Mouse (Mus musculus): ENCODE results near the gene Tm9sf4.
A peak's percentile ranks its signal among the peaks of the same experiment; 100 is the strongest.

Tm9sf4 gene

GRCm38 (mm10) chr2:153214771-153215259 is 53.7 kb downstream of the Tm9sf4 start:
- DNase-seq (ENCODE audit: extremely low spot score, low spot score) = no peak

GRCm38 (mm10) chr2:153215421-153215820 is 54.3 kb downstream of the Tm9sf4 start:
- DNase-seq (ENCODE audit: extremely low spot score, low spot score) = no peak

DNA sequence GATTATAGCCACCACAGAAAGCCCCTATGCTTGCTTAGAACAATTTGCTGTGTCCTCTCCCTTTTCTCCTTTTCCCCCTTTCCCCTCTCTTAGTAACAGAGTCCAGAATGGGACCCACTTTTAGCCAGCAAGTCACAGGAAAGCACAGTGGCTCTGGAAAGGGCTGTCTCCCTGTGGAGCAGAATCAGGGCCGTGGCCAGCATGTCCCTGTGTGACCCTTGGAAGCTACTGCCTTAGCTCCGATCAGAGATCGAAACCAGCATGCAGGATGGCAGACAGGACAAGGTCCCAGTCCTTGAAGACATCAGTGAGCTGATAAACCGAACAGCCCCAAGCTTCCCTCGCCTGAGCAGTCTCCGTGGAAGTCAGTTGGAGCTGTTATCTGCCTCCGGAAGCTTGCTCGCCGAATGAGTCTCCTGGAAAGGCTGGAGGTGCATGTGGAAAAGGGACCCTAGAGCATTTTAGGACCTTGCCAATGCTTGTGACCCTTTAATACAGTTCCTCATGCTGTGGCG is 56.8 kb downstream of the Tm9sf4 start:
- no peak for DNase-seq (ENCODE audit: extremely low spot score, low spot score)

GRCm38 (mm10) chr2:153218516-153218915 is 57.4 kb downstream of the Tm9sf4 start:
- DNase-seq (ENCODE audit: extremely low spot score, low spot score) = no peak

GRCm38 (mm10) chr2:153221620-153222019 is 60.5 kb downstream of the Tm9sf4 start:
- no peak for DNase-seq (ENCODE audit: extremely low spot score, low spot score)

- DNase-seq (ENCODE audit: extremely low spot score, low spot score) = no peak
Measured at GRCm38 (mm10) chr2:153222130-153222529, 61.0 kb downstream of the Tm9sf4 start.

GRCm38 (mm10) chr2:153222566-153222965 is 61.5 kb downstream of the Tm9sf4 start:
- no peak for DNase-seq (ENCODE audit: extremely low spot score, low spot score)

- DNase-seq (ENCODE audit: extremely low spot score, low spot score) = peak; percentile 65
Measured at GRCm38 (mm10) chr2:153224946-153225594, 64.0 kb downstream of the Tm9sf4 start, which contains the start of gene Tspyl3. Tspyl3 (minus strand) TSS chr2:153225441.

DNA sequence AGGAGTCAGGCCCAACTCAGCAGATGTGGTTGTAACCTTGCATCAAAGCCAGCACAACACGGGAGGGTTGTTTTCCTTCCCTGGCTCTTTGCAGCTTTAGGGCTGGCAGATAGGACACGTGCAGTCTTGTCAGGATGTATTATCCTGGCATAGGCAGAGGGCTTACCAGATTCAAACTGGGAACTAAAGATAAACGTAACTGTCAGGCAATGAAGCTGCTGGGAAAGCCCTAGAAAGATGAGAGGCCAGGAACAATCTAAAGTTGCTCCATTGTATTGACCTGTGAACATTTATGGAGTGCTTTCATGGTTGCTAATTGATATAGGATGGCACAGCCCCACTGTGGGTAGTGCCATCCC is 64.5 kb downstream of the Tm9sf4 start:
- DNase-seq (ENCODE audit: extremely low spot score, low spot score) = no peak

DNA sequence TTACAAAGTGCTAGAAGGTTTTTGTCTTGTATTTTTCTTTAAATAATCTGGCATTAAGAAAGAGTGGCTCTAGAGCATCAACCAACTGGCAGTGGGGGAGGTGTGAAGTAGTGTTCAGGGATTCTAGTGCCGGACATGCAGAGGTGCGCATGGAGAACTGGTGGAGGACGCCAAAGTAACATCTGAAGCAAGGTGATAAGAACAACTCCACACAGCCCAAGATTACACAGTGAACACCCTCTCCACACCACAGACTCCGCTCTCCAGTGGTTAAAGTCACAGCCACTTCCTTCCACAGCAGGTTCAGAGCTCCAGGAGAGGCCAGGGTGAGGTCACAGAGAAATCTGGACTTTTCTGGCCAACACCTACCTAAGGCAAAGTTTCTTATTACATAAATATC is 66.9 kb downstream of the Tm9sf4 start:
- no peak for DNase-seq (ENCODE audit: extremely low spot score, low spot score)

- DNase-seq (ENCODE audit: extremely low spot score, low spot score) = no peak
Measured at GRCm38 (mm10) chr2:153228523-153228922, 67.4 kb downstream of the Tm9sf4 start.

- DNase-seq (ENCODE audit: extremely low spot score, low spot score) = no peak
Measured at GRCm38 (mm10) chr2:153237193-153237592, 76.1 kb downstream of the Tm9sf4 start.

GRCm38 (mm10) chr2:153237891-153238290 is 76.8 kb downstream of the Tm9sf4 start:
- DNase-seq (ENCODE audit: extremely low spot score, low spot score) = no peak

DNA sequence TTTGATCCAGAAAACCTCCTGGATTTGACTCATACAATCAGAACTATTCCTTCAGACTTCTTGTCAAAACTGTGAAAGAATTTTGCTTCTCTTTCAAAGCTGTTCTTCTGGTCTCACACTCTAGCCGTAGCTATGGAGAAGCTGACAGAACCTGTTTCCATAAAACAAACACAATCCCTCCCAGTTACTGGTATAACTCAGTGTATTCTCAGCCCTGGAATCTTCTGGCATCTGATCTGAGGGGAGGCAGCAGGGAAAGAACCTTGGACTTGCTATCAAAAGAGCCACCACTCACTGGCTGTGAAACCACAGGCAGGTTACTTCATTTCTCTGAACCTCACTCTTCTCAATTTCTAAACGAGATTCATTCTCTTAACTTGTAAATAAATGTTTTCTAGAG is 77.3 kb downstream of the Tm9sf4 start:
- no peak for DNase-seq (ENCODE audit: extremely low spot score, low spot score)

GRCm38 (mm10) chr2:153239021-153239859 is 78.1 kb downstream of the Tm9sf4 start:
- DNase-seq (ENCODE audit: extremely low spot score, low spot score) = no peak

GRCm38 (mm10) chr2:153239860-153240480 is 78.9 kb downstream of the Tm9sf4 start:
- peak; percentile 43 for DNase-seq (ENCODE audit: extremely low spot score, low spot score)

DNA sequence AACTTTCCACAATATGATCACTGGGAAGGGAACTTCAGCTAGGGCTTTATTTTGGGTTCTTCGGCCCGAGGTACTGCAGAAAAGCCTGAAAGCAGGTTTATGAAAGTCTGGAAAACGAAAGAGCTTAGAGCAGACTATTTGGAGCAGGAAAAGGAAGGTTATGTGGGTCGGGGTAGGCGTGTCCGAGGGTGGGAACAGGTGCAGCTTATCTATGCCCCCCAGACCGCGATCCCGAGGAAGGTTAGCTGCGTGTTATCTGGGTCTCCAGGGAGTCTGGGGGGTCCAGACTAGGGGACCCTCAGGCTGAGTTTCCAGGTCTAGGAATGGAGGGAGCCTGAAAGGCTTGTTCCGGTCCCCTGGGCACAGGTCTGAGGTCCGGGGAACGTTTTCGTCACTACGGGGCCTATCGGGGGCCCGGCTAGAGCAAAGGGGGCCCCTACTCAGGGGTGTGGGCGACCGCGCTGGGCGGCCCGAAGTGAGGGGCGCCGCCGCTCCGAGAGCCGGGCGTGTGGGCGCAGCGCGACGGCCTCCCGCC is 79.7 kb downstream of the Tm9sf4 start:
- DNase-seq (ENCODE audit: extremely low spot score, low spot score) = no peak

DNA sequence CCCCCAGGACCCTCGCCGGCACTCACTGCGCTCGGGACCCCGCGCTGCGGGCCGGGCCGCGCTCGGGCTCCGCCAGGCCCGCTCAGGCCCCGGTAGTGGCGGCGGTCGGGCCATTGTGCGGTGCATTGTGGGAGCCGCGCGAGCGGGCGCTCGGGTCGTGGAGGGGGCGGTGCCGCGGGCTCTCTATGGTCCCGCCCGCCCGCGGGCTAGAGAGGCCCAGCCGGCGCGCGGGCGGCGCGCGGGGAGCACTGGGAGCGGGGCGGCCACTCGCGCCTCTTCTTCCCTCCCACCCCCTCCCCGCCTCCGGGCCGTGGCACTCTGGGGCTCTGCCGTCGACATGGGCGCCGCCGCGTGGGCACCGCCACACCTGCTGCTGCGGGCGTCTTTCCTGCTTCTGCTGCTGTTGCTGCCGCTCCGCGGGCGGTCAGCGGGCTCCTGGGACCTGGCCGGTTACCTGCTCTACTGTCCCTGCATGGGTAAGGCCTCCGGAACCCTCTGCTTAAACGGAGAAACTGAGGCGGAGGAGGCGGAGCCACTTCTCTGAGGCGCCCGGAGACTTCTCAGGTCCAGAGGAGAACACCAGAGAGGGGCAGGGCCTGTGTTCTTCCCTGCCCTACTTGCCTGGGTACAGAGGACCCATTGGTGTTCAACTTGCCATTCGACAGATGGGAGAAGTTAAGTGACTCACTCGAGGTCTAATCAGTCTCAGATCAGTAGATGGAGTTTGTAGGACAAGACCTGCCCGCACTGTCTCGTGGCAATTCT is 80.3 kb downstream of the Tm9sf4 start, which contains the start of the genes Plagl2 and Pofut1:
Gene Plagl2 (minus strand): TSS at position 177 of the 765 bp plus-strand sequence.
Gene Pofut1 (plus strand): TSS at position 284 of the 765 bp plus-strand sequence.
- DNase-seq (ENCODE audit: extremely low spot score, low spot score) = peak; percentile 89

- DNase-seq (ENCODE audit: extremely low spot score, low spot score) = no peak
Measured at GRCm38 (mm10) chr2:153242156-153242555, 81.1 kb downstream of the Tm9sf4 start.

GRCm38 (mm10) chr2:153249751-153250150 is 88.6 kb downstream of the Tm9sf4 start:
- no peak for DNase-seq (ENCODE audit: extremely low spot score, low spot score)

GRCm38 (mm10) chr2:153256604-153257003 is 95.5 kb downstream of the Tm9sf4 start:
- DNase-seq (ENCODE audit: extremely low spot score, low spot score) = no peak

Data from neural tube, embryonic 10.5 days (tissue).